Mouse (Mus musculus): ENCODE results near the gene Pop7.
A peak's percentile ranks its signal among the peaks of the same experiment; 100 is the strongest.

Pop7 gene

GRCm38 (mm10) chr5:137528247-137528968, 26.1 kb upstream of the Pop7 start:
- no peak for DNase-seq (ENCODE audit: low spot score)

DNA sequence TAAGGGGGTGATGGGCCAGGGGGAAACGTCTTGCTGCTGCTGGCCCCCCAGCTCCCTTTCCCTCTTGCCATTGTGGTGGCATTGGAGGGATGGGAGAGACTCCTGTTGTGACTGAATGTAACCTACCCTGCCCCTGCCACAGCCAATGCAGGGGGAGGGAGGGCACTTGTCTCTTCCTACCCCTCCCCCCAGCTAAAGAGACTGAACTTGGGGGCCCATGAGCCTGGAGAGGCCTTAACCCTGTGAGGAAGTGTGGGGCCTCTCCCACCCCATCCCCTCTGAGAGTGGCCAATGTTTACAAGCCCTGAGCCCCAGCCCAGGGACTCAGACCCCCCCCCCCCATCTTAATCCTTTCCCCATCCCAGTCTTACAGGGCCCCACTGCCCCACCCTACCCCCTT, 25.1 kb upstream of the Pop7 start:
- no peak for DNase-seq (ENCODE audit: low spot score)

DNA sequence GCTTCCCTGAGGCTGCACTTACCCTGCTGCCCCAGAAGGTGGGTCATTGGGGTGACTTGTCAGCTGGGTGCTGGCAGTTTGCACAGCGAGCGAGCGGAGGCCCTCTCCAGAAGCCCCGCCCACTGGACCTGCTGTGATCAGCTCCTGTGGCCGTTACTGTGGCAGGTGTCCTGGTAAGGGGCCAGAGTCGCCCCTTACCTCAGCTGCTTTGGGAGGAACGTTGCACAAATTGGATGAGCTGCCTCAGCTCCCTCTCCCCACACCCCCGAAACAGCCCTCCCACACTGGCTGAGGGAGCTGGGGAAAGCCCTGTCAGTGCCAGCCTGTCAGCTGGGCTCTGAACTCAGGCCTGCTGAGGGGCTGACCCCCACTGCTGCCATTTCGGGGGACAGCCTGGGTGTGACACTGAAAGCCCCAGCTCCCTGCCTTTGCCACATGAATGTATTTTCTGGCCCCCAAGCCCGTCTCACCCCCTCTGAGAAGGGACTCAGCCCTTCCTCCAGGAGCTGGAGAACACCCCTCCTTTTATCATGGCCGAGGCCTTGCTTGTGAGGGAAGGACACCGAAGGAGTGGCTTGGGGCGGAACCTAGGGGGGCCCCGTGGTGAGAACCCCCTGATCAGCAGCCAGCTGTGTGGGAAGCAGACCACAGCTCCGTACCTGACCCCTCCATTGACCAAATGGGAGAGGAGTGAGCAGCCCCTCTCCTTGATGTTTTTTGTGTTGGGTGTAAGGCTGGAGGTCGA, 24.0 kb upstream of the Pop7 start:
- DNase-seq (ENCODE audit: low spot score): peak; percentile 35

- DNase-seq (ENCODE audit: low spot score): no peak
Measured at GRCm38 (mm10) chr5:137525511-137525910, 23.2 kb upstream of the Pop7 start.

GRCm38 (mm10) chr5:137524671-137525070, 22.4 kb upstream of the Pop7 start:
- no peak for DNase-seq (ENCODE audit: low spot score)

DNA sequence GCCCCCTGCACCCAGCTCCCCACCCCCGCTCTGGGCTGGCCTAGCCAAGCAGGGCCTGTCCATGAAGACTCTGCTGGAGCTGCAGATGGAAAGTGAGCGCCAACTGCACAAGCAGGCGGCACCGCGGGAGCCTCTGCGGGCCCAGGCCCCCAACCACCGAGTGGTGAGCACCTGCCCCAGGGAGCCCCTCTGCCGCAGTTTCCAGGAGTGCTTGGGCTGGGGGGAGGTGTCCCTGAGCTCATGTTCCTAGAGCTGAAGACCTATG, 21.9 kb upstream of the Pop7 start:
- DNase-seq (ENCODE audit: low spot score): no peak

DNA sequence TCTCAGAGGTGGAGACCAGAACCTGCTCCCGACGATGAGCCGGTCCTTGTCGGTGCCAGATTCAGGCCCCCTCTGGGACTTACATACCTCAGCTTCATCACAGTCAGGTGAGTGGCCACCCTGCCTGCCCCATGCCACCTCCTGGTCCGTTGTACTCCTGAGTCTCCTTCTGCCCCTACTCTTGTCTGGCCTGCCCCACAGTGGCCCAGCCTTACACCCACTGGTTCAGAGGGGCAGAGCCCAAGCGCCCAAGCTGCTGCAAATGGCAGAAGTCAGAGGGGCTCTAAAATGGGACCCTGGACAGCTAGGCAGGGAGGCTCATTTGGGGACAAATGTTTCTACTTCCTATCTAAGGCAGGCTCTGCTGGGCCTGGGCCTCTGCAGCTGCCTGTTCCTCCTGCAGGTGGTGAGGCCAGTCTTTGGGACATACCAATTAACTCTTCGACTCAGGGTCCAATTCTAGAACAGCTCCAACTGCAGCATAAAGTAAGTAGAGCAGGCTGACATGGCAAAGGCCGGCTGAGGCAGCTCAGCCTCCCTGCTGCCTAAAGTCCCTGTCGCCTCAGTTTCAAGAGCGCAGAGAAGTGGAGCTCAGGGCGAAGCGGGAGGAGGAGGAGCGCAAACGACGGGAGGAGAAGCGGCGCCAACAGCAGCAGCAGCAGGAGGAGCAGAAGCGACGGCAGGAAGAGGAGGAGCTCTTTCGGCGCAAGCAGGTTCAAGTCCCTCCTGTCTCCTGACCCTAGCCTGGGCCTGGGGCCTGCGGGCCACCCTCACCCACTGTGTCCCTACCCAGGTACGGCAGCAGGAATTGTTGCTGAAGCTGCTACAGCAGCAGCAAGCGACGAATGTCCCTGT, 21.3 kb upstream of the Pop7 start:
- DNase-seq (ENCODE audit: low spot score): no peak

GRCm38 (mm10) chr5:137522711-137523110, 20.4 kb upstream of the Pop7 start:
- DNase-seq (ENCODE audit: low spot score): no peak

- no peak for DNase-seq (ENCODE audit: low spot score)
Measured at GRCm38 (mm10) chr5:137521861-137522260, 19.5 kb upstream of the Pop7 start.

DNA sequence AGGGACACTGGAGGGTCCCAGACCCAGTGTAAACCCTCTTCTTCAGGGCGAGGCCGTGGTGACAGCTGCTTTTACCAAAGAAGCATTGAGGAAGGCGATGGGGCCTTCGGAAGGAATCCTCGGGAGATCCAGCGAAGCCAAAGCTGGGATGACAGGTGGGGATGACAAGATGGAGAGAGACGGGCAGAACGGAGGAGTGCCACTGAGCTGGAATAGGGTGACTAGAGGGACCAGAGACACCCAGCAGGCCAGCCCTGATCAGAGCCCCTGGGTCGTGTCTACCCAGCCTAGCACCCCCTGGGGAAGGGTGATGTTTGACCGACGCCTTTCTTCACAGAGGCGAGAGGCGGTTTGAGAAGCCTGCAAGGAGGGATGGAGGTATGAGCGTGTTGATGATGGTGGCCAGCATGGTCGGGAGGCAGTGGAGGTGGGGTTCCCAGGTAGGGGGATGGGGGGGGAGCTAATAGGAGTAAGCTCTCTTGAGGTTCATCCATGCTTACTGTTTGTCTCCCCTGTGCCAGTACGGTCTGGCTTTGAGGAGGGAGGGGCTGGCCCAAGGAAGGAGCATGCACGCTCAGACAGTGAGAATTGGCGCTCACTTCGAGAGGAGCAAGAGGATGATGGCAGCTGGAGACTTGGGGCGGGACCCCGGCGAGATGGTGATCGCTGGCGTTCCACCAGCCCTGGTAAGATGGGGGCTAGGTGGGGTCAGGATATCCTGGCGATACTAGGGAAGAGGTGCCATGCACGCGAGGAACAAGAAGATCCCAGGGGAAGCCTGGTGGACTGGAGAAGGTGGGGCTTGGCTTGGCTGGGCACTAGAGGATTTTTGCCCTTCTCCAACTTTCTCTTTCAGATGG, 17.6 kb upstream of the Pop7 start:
- DNase-seq (ENCODE audit: low spot score): no peak

GRCm38 (mm10) chr5:137518436-137518835, 16.1 kb upstream of the Pop7 start, which contains the start of gene Gigyf1:
TSS of gene Gigyf1 (plus strand) at chr5:137518548.
- DNase-seq (ENCODE audit: low spot score): peak; percentile 45

DNA sequence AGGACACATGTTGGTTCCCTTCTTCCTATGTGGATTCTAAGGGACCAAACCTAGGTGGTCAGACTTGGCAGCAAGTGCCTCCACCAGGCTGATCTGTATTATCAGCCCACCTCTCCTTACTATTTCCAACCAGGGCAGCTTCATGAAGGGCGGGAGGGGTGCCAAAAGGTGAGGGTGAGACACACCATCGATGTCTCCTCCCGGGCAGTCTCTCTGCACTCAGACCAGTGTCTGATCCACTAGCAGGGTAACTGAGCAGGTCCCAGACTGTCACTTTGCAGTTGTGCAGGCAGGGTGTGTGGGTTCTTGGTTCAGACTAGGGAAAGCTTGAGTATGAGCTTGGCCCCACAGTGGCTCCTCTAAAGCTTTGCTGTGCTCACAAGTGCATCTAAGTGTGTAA, 12.5 kb upstream of the Pop7 start:
- no peak for DNase-seq (ENCODE audit: low spot score)

- DNase-seq (ENCODE audit: low spot score): no peak
Measured at GRCm38 (mm10) chr5:137513951-137514721, 11.8 kb upstream of the Pop7 start.

- DNase-seq (ENCODE audit: low spot score): peak; percentile 81
Measured at GRCm38 (mm10) chr5:137512847-137513794, 10.8 kb upstream of the Pop7 start.

GRCm38 (mm10) chr5:137511706-137512105, 9.4 kb upstream of the Pop7 start:
- DNase-seq (ENCODE audit: low spot score): no peak

DNA sequence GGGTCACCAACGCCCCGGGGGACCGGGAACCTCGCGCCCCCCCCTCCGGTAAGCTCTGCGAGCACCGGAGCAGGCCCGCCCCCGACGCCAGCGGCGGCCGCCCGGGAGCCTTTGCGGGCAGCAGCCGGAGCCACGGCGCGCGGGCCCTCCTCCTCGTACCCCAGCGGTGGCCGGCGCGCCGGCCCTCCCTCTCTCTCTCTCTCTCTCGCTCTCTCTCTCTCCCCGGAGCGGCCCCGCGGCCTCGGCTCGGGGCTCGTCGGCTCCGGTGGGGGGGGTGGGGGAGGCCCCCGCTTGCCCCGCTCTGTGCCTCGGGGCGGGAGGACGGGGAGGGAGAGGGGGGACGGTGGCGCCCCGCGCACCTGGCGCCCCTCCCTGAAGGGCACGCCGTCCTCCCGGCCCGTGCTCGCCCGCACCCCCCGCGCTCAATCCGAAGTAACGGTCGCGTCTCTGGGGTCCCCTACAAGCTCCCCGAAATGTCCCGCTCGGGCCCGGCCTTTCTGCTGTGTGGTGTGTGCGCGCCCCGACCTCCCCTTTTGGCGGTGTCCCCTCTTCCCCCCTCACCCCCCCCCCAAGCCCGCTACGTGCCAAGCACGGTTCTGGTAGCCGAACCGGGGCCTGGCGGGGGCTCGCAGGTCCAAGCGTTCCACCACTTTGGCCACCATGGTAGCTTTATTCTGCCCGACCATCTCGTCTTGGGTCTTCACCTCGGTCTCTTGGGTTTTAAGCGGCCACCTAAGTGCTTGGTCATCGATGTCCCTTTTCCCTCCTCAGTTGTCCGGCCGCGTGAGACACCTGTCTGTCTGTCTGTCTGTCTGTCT, 8.5 kb upstream of the Pop7 start:
- no peak for DNase-seq (ENCODE audit: low spot score)

GRCm38 (mm10) chr5:137510014-137510501, 7.7 kb upstream of the Pop7 start:
- peak; percentile 77 for DNase-seq (ENCODE audit: low spot score)

DNA sequence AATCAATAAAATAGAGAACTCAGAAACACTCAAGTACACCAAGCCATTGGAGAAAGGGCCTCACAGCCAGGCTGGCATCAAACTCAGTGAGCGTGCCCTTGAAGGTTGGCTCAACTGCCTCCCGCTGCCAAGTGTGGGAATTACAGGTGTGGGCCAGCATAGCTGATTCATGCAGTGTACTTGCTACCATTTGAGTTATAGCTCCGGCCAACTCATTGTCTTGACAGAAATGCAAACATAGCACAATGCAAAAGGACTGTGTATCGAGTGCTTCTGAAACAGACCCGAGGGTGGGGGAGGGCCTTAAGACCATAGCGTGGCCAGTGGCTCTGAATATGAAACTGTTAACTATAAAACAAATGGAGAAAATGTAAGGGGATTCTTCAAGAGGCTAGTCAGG, 1.7 kb upstream of the Pop7 start:
- DNase-seq (ENCODE audit: low spot score): no peak

DNA sequence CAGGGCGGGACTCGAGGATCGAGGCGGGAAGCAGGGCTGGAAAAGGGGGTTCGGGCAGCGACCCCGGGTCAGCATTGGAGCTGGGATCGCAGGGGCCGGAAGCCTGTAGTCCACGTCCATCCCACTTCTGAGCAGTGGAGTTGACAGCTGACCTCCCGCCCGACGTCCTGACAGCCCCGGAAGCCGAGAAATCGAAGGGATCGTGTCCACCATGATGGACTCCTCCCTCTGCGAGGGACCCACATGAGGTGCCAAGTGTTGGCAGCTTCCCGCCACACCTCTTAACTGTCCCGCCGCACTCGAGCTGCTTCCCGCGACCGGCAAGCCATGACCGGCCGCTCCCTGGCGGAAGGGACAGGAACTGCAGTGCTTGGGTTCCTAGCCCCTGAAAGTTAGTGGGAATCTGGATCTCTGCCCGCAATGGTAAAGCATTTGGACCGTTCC, 371 bp upstream of the Pop7 start:
- peak; percentile 92 for DNase-seq (ENCODE audit: low spot score)

Data from embryo, embryonic 10.5 days (tissue).